Mouse (Mus musculus) adrenal gland, postnatal 25 days (tissue): Measurements from ENCODE around the gene Nme6. TPM values are rescaled to one million over a fixed set of nuclear protein-coding genes. Genes with fewer than 3 reads are reported as not detected.

Source experiments
- DNase-seq: peaks from one replicate; pipeline ENCODE4 v3.0.0; 2021; ENCODE audit warnings: mixed read lengths
- microRNA-seq, 2 experiments: library from miRNA; unstranded; fragments of <30 nt; microRNA quantifications; one replicate each; pipeline ENCODE4 v1.2.0; 2021
- total RNA-seq: library from RNA; stranded (reverse); gene quantifications from 2 replicates; pipeline ENCODE4 v1.2.3, GENCODE M21; 2021

The Nme6 gene
- total RNA-seq, 1 experiment from 2014 or later: 32.1 TPM

DNA sequence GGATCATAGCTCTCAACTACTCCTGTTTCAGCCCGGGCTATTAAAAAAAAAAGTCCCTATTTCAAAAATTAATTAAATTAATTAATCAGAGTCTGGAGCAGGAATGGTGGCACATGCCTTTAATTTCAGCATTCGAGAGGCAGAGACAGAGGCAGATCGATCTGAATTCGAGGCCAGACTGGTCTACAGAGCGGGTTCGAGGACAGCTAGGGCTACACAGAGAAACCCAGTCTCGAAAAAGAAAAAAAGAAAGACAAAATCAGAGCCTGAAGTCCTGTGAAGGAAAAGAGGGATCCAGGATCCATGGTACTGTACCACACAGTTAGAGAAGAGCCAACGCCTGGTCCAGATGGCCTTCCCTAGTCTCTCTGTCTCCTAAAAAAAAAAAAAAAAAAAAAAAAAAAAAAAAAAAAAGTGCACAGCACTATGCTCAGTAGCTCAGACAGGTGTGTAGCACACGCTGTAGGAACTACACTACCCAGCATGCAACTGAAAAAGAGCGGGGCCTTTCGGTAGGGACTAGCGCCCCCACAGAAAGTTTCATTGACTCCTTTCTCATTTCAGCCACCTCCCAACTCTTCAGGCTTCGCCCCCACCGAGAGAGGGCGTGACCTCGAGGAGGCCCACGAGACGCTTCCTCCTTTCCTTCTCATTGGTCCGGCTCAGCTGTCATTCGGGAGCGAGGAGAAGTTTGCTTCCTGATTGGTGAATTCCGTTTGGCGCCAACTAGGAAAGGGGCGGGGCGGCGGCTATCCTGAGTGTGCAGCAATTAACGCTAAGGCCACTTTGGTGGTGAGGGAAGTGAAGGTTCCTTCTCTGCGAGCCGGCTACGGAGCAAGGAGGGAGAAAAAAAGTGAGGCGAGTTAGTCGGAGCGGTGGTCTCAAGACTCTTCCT lies 42.5 kb downstream of the Nme6 start, which contains the start of gene Cdc25a:
Gene Cdc25a (plus strand): TSS at position 783 of the 895 bp plus-strand sequence.
- DNase-seq: peak; percentile 96

DNA sequence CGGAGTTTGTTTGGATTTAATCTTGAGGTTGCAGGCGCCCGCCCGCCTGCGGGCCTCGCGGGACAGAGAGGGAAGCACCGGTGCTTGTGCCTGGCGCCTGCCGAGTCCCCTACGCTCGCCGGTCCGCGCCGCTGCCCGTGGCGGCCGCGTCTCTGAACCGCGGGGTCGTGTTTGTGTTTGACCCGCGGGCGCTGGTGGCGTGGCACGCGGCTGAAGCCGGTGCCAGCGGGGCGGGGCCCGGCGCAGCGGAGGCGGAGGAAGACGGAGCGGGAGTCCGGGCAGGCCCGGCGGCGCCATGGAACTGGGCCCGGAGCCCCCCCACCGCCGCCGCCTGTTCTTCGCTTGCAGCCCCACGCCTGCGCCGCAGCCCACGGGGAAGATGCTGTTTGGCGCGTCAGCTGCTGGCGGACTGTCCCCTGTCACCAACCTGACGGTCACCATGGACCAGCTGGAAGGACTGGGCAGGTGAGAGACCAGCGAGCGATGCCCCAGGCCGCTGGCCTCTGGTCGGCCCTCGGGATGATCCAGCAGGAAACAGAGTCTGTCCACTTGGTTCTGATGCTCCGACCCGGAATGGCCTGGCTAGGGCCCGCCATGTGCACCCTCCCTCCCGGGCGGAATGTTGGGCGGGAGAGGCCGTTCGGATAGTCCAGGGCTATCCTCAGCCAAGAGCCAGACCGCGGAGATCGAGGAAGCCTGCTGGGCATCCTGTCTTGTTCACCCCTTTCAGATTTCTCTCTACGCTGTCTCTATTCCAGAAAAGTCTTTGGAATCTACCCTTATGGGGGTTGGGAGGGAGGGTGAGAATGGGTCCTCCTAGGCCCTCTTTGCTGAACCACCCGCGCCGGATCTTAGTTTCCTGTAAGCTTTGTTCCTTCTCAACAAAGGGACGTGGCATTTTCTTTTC lies 43.4 kb downstream of the Nme6 start:
- DNase-seq: peak; percentile 78

DNA sequence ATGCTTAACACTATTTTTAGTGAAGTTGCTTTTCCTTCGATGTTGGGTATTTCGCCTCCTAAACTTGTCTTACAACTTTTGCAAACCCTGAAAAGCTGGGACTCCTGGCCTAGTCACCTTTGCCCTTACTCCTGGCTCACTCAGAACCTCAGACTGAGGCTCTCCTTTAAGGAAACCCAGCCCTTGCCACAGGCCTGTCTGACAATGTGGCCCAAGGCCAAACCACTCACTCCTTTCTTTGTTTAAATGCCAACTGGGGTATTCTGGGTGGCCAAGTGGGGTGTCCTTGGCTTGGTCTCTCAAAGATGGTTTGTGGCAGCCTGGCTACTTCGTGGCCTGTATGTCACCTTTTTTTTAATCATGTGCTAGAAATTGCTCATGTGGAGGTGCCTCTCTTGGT lies 44.2 kb downstream of the Nme6 start:
- peak; percentile 37 for DNase-seq

DNA sequence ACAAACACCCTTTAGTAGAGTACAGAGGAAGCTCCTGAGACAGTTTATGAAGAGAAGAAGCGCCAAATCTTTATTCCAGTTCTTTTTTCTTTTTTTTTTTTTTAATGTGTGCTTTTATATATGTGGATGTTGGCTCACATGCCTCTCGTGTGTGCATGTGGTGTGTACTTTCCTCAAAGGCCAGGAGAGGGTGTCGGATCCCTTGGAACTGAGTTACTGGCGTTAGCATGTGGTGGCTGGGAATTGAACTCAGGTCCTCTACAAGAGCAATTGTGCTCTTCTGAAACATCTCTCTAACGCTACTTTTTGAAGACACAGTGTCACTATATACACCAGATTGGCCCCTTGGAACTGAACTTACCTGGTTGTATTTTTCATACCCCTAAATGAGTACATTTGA lies 45.1 kb downstream of the Nme6 start:
- no peak for DNase-seq

- DNase-seq: no peak
Measured at GRCm38 (mm10) chr9:109879305-109879704, 46.8 kb downstream of the Nme6 start.

- DNase-seq: no peak
Measured at GRCm38 (mm10) chr9:109886259-109886658, 53.7 kb downstream of the Nme6 start.

DNA sequence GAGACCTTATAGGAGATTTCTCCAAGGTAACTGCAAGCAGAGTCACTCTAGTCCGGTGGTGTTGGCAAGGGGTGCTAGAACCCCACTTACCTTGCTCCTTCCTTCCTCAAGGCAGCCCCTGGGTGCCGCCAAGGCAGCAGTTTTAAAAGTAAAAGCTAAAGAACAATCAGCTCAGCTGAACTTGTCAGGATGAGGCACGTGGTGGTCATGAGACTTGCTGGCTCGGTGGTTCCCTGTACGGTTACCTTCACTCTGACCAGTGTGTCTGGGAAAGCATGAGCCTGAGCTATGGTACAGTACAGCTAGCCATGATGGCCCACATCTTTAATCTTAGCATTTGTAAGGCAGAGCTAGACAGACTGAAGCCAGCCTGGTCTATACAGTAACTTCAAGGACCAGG lies 54.8 kb downstream of the Nme6 start:
- DNase-seq: no peak

DNA sequence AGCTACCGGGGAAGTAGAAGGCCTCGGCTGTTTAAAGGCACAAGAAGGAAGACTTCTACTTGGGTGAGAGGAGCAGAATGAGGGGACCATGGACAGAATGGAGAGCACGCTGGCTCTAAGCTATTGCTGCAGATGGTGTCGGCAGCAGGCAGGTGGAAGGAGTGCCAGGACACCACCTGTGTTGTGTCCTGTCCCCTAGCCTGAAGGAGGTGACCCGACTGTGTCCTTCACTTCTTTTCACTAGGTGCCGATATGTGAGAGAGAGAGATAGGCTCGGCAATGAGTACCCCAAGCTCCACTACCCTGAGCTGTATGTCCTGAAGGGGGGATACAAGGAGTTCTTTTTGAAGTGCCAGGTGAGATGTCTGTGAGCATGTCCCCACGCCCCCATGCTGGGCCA lies 59.0 kb downstream of the Nme6 start:
- no peak for DNase-seq

Small RNA genes within 50 kb of the gene (microRNA-seq; reads per million reads assigned to microRNA genes)
- gene Mir7089: 0 reads per million in 2 experiments

Other genes with a start within 250 kb of the Nme6 start
- gene Fbxw24, start 206.7 kb upstream of the Nme6 start, total RNA-seq: not detected in 2 replicates
- not detected in 2 replicates for gene Fbxw25, start 168.1 kb upstream of the Nme6 start, total RNA-seq
- gene Fbxw18, start 130.0 kb upstream of the Nme6 start, total RNA-seq: not detected in 2 replicates
- gene Fbxw26, start 86.7 kb upstream of the Nme6 start, total RNA-seq: not detected in 2 replicates
- not detected in 2 replicates for gene Fbxw27, start 42.1 kb upstream of the Nme6 start, total RNA-seq
- 15.5 and 18.3 TPM in 2 replicates for gene Spink8, start 20.5 kb upstream of the Nme6 start, total RNA-seq
- gene Camp, start 16.9 kb downstream of the Nme6 start, total RNA-seq: not detected in 2 replicates
- 11.5 and 12.9 TPM in 2 replicates for gene Cdc25a, start 42.8 kb downstream of the Nme6 start, total RNA-seq
- gene Map4, start 98.7 kb downstream of the Nme6 start, total RNA-seq: 83.4 and 92.8 TPM in 2 replicates